Mouse (Mus musculus) right cerebral cortex, postnatal 14 days (tissue): Measurements from ENCODE around the gene Agap1.

Source experiments
- DNase-seq: peaks from one replicate; pipeline ENCODE4 v3.0.0; 2022

Agap1 gene

DNA sequence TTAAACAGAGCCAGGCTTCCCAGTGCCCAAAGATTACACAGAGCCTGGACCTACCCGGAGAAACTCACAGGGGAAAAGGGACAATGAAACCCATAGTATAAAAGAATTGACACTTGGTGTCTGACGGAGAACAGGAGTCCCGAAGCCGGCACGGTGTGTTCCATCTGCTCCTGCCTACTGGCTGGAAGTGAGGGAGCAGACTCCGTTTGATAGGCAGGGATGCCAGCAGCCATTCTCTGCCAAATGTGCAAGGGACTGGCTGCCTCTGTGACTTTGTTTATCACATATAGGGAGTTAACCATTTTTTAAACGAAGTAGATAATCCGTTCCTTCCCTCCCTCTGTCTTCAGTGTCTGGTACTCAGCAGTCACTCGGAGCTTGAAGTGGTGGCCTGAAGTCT is 214.0 kb downstream of the Agap1 start:
- no peak for DNase-seq

GRCm38 (mm10) chr1:89671110-89671787 is 216.6 kb downstream of the Agap1 start:
- no peak for DNase-seq

DNA sequence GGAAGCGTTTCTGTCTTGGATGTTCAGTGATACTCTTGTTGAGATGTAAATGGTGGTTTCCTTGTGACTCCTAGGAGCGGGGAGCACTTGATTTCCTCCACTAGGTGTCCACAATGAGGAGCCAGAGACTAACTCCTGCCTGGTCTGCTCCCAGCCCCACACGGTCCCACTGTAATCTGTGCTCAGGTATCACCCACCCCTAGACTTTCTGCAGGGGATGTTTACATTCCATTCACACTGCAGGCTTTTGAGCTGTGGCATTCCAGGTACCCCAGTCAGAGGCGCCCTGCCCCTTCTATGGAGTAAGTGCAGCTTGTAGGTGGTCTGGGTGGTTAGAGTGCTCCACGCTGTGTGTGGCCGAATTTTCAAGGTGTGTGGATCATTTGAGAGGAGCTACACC is 218.5 kb downstream of the Agap1 start:
- DNase-seq: no peak

DNA sequence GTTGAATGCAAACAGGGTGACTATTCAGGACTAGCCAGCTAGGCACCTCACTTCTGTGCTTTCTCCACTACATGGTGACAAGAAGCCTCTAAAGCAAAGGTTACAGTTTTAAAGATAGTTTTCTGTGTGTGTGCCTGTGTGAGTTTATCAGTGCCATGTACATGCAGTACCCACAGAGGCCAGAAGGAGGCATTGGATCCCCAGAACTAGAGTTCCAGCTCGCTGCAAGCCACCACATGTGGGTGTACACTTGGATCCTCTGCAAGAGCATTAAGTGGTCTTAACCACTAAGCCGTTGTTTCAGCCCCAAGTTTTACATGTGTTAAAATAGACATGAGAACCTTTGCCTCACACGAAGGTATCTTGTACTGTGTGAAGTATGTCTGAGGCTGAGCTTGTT is 219.1 kb downstream of the Agap1 start:
- peak; percentile 30 for DNase-seq

DNA sequence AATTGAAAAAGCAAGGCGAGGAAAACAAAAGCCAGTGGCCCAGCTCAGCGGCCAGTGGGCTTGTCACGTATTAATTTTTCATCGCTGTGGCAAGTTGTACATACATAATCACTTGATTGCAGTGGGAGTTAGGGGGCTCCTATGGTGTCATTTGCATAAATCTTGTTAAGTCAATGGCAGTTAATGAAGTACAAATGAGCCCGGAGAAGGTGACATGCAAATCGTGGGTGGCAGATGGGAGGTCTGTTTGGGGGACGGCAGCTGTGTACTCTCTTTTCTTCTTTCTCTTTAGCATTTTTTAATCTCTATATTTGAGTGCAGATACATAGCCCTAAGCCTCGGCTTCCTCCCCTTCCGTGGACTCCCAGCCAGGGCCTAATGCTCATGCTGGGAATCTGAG is 220.1 kb downstream of the Agap1 start:
- no peak for DNase-seq

DNA sequence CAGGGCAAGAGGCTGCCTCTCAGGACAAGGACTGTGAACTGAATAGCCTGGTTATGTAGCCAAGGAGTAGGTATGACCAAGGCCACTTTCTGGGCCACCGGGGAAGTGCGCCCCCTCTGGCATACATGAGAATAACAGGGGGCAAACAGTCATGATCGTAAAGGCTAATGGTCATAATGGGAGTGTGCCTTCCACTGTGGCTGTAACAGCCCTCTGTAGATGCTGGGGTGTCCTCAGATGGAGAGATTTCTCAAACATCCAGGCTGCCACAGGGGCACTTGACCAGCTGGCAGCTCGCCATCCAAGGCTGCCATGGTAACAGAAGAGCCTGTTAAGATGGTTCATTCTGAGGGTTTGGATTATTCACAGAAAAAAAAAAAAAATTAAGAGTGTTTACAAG is 221.8 kb downstream of the Agap1 start:
- DNase-seq: peak; percentile 60

- no peak for DNase-seq
Observed at GRCm38 (mm10) chr1:89680673-89681072, 226.1 kb downstream of the Agap1 start.

- no peak for DNase-seq
Observed at GRCm38 (mm10) chr1:89688914-89689313, 234.3 kb downstream of the Agap1 start.

DNA sequence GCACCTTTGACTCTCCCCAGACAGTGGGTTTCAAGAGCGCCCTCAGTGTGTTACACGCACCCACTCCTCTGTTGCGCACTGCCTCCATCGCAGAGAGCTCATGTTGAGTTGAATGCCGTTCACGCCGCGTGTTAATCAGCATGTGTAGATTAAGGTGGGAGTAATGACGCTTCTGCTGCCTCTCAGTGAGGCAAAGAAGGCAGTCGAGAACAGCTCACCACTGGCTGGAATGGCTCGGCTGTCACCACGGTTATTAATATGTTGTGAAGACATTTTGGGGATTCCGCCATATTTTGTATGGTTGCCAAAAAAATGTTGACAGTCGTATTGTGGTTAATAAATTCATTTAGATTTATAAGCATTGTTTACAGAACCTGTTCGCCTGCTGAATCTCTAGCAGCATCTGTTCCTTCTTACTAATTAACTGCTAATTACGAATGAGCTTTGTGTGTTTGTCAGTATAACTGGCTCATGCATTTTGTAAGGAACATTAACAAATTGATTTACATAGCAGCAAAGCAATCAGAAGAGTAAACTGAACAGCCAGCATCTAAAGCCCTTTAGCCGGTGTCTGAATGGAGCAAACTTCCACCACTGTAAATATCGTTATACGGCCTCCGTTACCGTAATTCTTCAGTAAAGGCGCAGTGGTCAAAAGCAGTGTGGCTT is 235.1 kb downstream of the Agap1 start:
- no peak for DNase-seq

DNA sequence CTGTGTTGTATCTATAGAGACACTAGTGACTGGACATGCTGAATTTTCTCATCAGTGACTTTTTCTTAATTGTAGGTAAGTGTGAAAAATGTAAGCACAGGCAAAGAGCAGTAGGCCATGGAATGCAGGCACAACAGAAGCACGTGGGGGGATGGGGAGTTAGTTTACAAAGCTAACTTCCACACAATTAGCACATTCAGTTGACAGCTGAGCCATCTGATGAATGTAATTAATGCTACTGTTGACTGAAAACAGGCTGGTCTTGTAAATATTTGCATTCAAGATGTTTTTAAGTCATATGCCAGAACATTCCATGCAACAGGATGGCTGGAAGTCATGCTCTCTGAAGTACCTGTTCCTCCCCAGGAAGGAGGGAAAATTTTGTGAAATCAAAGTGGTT is 236.5 kb downstream of the Agap1 start:
- no peak for DNase-seq

DNA sequence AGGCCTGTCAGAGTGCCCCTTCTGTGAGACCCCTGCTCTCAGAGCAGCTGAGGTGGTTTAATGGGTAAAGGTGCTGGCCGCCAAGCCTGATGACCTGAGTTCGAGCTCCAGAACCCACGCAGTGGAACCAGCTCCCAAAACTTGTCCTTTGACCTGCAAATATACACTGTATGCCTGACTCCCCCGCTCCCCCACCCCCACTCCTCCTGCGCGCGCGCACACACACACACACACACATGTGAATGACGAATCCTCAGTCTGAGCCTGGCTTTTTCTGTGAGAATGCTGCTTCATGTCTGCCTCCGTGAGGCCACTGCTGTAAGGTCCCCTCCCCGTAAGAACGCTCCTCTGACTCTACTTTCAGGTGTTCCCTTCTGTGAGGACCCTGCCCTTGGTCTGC is 237.8 kb downstream of the Agap1 start:
- DNase-seq: no peak

- DNase-seq: no peak
Observed at GRCm38 (mm10) chr1:89694916-89695315, 240.3 kb downstream of the Agap1 start.

DNA sequence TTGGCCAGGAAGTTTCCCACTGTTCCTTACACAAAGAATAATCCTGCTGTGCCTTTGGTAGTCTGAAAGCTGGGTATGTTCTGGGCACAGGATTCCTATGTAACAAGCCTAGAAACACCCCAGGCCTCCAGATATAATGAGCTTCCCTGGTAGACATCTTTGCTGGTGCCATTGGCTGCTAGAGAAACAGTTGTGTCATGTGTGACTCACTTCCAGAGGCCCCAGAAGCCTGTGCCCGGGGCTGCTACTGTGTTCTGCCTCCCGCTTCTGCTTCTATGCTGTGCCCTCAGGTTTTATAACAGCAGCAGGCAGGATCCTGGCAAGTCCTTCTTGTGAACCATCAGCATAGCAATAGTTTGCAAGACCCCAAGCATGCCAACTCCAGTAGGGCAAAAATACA is 242.6 kb downstream of the Agap1 start:
- DNase-seq: no peak

GRCm38 (mm10) chr1:89700166-89700565 is 245.6 kb downstream of the Agap1 start:
- no peak for DNase-seq

DNA sequence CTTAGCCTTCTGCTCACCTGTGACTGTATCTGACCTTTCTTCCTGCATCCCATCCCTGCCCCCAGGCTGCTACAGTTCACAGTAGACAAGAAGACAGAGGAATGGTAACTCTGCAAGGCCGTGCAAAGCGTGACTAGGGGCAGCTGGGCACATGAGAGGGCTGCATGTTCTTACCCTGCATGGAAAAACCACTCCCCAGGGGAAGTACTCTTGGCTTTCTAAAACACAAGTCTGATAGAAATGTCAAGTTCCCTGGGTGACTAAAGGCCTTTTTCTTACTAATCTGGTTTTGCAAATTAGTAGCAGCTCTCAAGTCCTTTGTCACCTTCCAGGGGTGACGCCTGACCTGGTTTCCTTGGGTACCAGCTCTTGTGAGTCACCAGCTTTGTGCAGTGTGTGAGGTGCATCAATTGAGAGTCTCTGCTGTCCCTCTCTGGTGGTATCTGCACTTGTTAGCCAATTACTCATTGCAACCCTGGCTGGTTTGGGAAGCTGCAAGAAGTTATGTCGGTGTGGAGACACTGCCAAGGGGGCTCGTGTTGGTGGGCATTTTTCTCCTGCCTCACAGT is 246.6 kb downstream of the Agap1 start:
- no peak for DNase-seq

- DNase-seq: no peak
Observed at GRCm38 (mm10) chr1:89703294-89703693, 248.7 kb downstream of the Agap1 start.

DNA sequence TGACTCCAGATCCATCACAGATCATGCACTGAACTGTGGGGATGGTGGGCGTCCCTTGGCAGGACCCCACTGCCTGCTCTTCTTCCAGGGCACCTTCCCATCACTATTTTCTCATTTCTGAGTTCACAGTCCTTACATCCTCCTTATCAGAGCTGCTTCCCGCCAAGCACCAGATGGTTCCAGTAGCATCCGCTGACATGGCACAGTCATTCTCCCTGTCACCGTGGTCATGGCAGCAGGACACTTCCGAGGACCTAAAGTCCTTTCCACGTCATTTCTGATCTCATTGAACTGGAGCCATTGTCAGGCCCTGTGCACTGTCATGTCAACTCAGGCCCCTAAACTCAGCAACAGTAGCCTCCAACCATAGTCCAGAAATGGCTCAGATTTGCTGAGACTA is 251.1 kb downstream of the Agap1 start:
- DNase-seq: no peak

GRCm38 (mm10) chr1:89706862-89707261 is 252.3 kb downstream of the Agap1 start:
- DNase-seq: no peak

DNA sequence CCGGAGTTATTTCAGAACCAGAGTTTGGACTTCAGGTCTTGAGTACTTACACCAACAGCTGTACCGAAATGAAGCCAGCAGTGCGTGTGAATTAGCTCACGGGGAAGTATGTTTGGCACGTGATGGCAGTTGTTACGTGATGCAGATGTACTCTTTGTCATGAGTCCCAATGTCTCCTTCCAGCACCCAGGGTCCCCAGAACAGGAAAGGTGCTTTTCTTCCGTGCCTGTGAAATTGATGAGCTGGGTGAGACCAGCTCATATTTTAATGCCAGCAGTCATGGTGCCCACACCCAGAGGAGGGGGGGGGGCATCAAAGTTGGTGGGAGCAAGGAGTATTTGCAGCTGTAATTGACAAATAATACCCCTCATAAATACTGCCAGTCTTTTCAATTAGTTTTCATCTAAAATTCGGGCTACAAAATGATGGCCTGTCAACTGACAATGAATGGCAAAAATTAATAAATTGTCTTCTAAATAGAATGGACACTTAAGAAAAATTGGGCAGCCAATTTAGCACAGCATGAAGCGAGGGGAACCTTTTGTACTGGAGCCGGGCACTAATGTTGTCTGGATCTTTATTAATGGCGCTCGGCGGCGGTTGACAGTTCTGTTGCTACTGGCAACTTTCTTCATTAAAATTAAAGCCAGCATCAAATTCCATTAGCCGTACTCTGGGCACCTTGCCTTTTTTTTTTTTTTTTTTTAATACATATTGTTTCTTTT is 253.3 kb downstream of the Agap1 start:
- DNase-seq: no peak

DNA sequence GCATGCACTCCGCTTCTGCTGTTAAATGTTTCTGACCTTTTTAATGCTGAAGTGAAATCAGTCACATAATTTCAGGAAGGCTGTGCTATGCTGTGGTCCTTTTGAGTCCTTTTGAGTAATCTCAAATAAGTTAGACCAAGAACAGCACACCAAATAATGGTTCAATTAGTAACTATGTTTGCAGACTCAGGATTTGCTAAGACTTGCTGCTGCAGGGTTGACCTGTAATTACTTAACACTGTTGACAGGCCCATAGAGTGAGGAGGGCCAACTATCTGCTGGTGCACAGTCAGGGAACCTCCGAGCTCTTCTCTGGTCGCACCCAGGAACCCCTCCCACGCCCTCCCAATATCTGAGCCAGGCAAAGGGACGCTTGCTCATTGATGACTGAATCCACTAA is 255.2 kb downstream of the Agap1 start:
- no peak for DNase-seq

GRCm38 (mm10) chr1:89713681-89714080 is 259.1 kb downstream of the Agap1 start:
- DNase-seq: no peak

DNA sequence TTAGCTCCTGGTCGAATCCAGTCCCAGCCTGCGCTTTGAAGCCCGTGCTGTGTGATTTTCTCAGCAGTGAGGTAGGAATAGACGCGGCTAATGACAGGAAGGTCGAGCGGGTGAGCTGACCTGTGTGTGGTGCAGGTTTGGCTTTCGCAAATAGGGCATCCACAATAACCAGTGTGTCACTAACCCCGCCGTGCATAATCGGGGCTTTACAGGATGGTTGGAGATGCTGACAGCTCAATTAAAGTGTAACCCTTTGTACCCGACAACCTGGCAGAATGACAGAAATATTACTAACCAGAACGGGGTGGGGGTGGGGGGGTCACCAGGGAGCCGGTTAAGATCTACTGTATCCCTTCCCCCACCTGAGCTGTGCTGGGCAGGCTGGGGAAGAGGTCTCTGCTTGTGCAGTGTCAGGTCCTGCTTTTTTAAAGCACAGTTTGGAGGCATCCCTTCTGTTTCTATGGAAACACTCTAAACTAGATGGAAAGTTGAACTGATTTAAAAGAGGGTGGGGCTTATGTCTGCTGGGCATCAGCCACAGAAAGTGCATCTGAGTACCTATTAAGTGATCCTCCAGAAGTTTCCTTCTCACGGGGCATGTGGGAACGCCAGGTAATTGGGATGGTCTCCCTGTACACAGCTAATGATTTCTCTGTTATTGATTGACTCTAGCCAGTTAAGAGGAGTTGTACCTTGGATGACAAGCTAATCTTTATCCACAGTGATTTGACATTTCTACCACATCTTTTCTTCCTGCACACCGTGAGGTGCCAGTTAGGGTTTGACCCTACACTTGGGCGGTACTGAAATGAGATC is 259.8 kb downstream of the Agap1 start:
- no peak for DNase-seq

- no peak for DNase-seq
Observed at GRCm38 (mm10) chr1:89716234-89716633, 261.6 kb downstream of the Agap1 start.
